Mouse (Mus musculus) lung, postnatal 25 days (tissue): ENCODE data around the gene Garem2.
A peak's percentile ranks its signal among the peaks of the same experiment; 100 is the strongest.

Experiments used
- DNase-seq: peaks from one replicate; pipeline ENCODE4 v3.0.0; 2022; ENCODE audit warnings: low spot score

The Garem2 gene

GRCm38 (mm10) chr5:30153222-30153621 is 48.3 kb downstream of the Garem2 start:
- DNase-seq, result no peak

GRCm38 (mm10) chr5:30154013-30154412 is 49.1 kb downstream of the Garem2 start:
- DNase-seq, result no peak

GRCm38 (mm10) chr5:30154474-30155394 is 49.8 kb downstream of the Garem2 start, which contains the start of the genes Hadha and Hadhb:
TSS of gene Hadha (minus strand) at chr5:30155162.
TSS of gene Hadhb (plus strand) at chr5:30155248.
- peak; percentile 93 for DNase-seq

DNA sequence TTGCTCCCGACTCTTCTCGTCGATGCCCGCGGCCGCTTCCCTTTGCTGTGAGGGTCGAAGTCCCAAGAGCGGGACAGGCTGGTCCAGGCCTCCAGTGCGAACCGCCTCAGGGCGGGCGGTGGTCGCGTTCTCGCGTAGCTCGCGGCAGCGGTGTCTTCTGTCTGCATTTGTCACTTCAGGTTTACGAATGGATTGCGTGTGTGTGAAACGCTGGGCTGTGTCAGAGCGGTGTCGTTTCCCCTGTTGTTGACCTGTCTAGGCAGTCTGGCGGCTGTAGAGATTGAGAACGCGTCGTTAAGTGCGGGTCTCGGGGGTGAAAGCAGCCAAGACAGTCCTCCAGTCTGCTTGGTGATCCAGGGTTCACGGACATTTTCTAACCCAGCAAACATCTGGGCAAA is 50.4 kb downstream of the Garem2 start:
- no peak for DNase-seq

- no peak for DNase-seq
Observed at GRCm38 (mm10) chr5:30155821-30156629, 51.1 kb downstream of the Garem2 start.

DNA sequence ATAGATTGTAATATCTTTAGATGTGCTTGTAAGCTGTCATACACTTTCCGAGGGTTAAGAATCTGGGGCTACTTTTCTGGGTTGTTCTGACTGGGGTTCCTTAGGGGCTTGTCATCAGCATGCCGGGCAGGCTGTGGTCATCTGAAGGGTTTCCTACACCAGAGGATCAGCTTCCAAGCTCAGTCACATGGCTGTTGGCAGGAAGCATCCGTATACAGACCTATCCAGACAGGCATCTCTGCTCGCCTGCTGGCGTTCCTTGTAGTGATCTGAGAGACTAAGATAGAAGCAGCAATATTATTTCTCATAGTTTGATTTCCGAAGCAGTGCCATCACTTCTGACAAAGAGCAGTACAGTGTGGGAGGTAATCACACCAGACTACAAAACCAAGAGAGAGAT is 54.6 kb downstream of the Garem2 start:
- no peak for DNase-seq

DNA sequence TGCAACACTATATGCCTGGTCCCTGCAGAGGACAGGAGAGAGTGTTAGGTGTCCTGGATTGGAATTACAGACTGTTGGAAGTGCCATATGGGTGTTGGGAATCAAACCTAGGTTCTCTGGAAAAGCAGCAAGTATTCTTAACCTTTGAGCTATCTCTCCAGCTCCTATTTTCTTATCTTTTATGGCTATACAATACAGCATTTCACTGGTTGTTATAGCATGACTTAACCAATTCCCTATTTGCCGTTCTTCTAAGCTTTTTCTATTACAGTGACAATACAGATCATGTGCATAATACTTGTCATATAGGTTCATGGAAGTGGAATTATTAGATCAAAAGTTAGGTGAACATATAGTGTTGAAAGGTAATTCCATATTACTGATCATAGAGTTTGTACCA is 56.9 kb downstream of the Garem2 start:
- no peak for DNase-seq

DNA sequence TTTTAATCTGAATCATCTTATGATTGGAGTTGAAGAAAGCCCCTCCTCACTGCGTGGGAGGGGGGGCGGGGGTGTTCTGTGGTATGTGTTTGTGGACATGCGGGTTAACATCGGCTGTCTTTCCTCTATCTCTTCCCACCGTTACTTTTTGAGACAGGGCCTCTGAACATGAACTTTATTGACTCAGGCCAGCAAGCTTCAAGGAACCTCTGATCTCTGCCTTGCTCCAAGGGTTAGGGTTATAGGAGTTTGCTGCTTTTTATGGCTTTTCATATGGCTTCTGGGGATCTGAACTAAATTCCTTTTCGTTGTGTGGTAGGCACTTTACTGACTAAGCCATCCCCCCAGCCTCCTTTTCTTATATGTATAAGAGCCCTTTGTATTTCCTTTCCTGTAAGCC is 57.4 kb downstream of the Garem2 start:
- DNase-seq, result no peak

DNA sequence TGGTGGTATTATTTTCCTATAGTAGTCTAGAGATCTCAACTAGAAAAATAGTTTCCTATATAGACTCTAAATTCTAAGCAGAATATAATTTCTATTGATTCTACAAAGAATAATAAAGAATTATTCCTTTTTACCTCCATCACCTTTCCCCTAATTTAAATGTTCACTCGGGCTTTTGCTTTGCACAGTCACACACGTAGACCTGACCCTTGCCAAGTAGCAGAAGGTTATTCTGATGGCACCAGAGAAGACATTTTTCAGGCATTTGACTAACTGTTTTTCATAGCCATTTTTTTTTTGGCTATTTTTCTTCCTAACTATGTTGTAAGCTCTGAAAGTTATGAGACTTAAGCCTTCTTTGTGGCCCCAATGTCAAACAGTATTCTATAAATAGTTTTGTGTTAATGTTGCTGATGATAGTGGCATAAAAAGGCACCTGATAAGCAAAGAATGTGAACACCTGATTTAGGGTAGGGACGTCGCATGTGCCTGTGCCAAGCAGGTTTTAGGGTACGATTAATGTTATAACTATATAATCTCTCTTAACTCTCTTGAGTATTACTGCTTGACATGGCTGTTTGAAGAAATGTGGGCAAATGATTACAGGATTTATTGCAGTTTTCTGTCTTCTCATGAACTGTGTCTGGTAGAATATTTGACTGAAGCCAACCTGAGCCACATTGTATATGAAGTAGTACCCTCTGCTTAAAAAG is 60.4 kb downstream of the Garem2 start:
- no peak for DNase-seq
